Mouse (Mus musculus) neural tube, embryonic 14.5 days (tissue): ENCODE data around the gene Med25. TPM values are rescaled to one million over a fixed set of nuclear protein-coding genes. Genes with fewer than 3 reads are reported as not detected.

Experiments used
- ATAC-seq: fragments of 200-750 bp; cut with Nextera tagmentation; 2 replicates; pipeline ENCODE4 v1.8.0; 2017; ENCODE audit warnings: low read depth, mild to moderate bottlenecking, moderate TSS enrichment, moderate library complexity
- H3K27ac ChIP-seq: fragments of 300-500 bp; sonication (generic); 2 replicates; pipeline ENCODE4 v1.5.1; 2014; ENCODE audit warnings: low read depth, mild to moderate bottlenecking, control low read depth, low read length, moderate library complexity, mixed read lengths
- H3K27me3 ChIP-seq: fragments of 300-500 bp; sonication (generic); 2 replicates; pipeline ENCODE4 v1.6.1; 2014; ENCODE audit warnings: low read length; ENCODE audit not compliant: control insufficient read depth, insufficient read depth
- H3K36me3 ChIP-seq: fragments of 300-500 bp; sonication (generic); 2 replicates; pipeline ENCODE4 v1.6.1; 2014; ENCODE audit warnings: low read length, mixed read lengths; ENCODE audit not compliant: control insufficient read depth, insufficient read depth
- H3K4me1 ChIP-seq: fragments of 300-500 bp; sonication (generic); 2 replicates; pipeline ENCODE4 v1.6.1; 2014; ENCODE audit warnings: low read length; ENCODE audit not compliant: control insufficient read depth, insufficient read depth
- H3K4me2 ChIP-seq: fragments of 300-500 bp; sonication (generic); 2 replicates; pipeline ENCODE4 v1.6.1; 2014; ENCODE audit warnings: mild to moderate bottlenecking, low read depth, low read length, control low read depth
- H3K4me3 ChIP-seq: fragments of 300-500 bp; sonication (generic); 2 replicates; pipeline ENCODE4 v1.5.1; 2014; ENCODE audit warnings: low read depth, low read length, control low read depth, mixed read lengths
- H3K9ac ChIP-seq: fragments of 300-500 bp; sonication (generic); replicated peaks from 2 replicates; pipeline ENCODE4 v1.6.1; 2014; ENCODE audit warnings: low read depth, mild to moderate bottlenecking, control low read depth, low read length, mixed read lengths
- H3K9me3 ChIP-seq: fragments of 300-500 bp; sonication (generic); 2 replicates; pipeline ENCODE4 v1.6.1; 2016; ENCODE audit warnings: low read length; ENCODE audit not compliant: control insufficient read depth
- WGBS: fragments of 180-500 bp; shearing (Covaris S2); extraction: QIAGEN DNeasy Blood & Tissue Kit; methylation state at CpG from one replicate; pipeline ENCODE4 v1.1.7; 2014; 5-methylcytosine and 5-hydroxymethylcytosine counted together
- polyA plus RNA-seq: library from polyadenylated mRNA; unstranded; fragments of >200 nt; fragmentation: Nextera tagmentation; extraction: Ambion mirVana; gene quantifications from 2 replicates; pipeline ENCODE4 v1.2.1, GENCODE M21; 2014

The Med25 gene
- 85.7 and 91.1 TPM in 2 replicates for polyA plus RNA-seq

- no peaks in the 10 kb centered on the region for H3K9me3 ChIP-seq
- peak within 1 kb of the TSS; percentile 97 for H3K27ac ChIP-seq
- peaks cover 39% of the 10 kb centered on the region for H3K4me1 ChIP-seq
- under 1% methylated on average over 56 of the region's 56 CpGs for WGBS
- H3K36me3 ChIP-seq: peaks cover 5% of the 10 kb centered on the region; the same call in 1 of the 2 replicates
- peak within 1 kb of the TSS; percentile 83 for H3K4me2 ChIP-seq
- H3K9ac ChIP-seq: peak within 1 kb of the TSS; percentile 86
- ATAC-seq: peak; percentile 76
- H3K4me3 ChIP-seq: peak within 1 kb of the TSS; percentile 79
- H3K27me3 ChIP-seq: no peaks in the 10 kb centered on the region
Measured at GRCm38 (mm10) chr7:44892276-44892921, at the start of gene Med25. Med25 (minus strand) TSS chr7:44892712.

GRCm38 (mm10) chr7:44938680-44939079, 46.2 kb upstream of the Med25 start:
- Histone ChIP-seq H3K36me3 (no peaks in the 10 kb centered on the region), H3K27me3 (no peaks in the 10 kb centered on the region), H3K4me3 (no peak overlapping the region), H3K9me3 (no peaks in the 10 kb centered on the region), H3K4me1 (no peaks in the 10 kb centered on the region), H3K27ac (no peak overlapping the region), H3K4me2 (no peak overlapping the region), H3K9ac (no peak overlapping the region)
- ATAC-seq: no peak
- 95% methylated on average over 4 of the region's 4 CpGs for WGBS

GRCm38 (mm10) chr7:44929204-44930151, 37.0 kb upstream of the Med25 start, which contains the start of gene Ap2a1:
Ap2a1 (minus strand) TSS chr7:44929496.
- H3K9me3 ChIP-seq: no peaks in the 10 kb centered on the region
- H3K9ac ChIP-seq: peak within 1 kb of the TSS; percentile 90
- H3K4me3 ChIP-seq: peak within 1 kb of the TSS; percentile 80
- no peaks in the 10 kb centered on the region for H3K27me3 ChIP-seq
- 0 out of 2 replicates have a peak, but pooled peaks cover under 1% of the 10 kb centered on the region for H3K36me3 ChIP-seq
- H3K27ac ChIP-seq: peak within 1 kb of the TSS; percentile 84
- WGBS: under 1% methylated on average over 81 of the region's 84 CpGs
- peak; percentile 99 for ATAC-seq
- H3K4me1 ChIP-seq: peaks cover 17% of the 10 kb centered on the region
- peak within 1 kb of the TSS; percentile 67 for H3K4me2 ChIP-seq

GRCm38 (mm10) chr7:44928570-44928969, 36.1 kb upstream of the Med25 start:
- Histone ChIP-seq H3K27ac (no peak overlapping the region), H3K9ac (peak overlapping the region; percentile 90), H3K9me3 (no peaks in the 10 kb centered on the region), H3K27me3 (no peaks in the 10 kb centered on the region), H3K36me3 (peaks cover 5% of the 10 kb centered on the region; the same call in 1 of the 2 replicates), H3K4me2 (peak overlapping the region; percentile 67), H3K4me3 (peak overlapping the region; percentile 80), H3K4me1 (peaks cover 17% of the 10 kb centered on the region)
- 5% methylated on average over 1 of the region's 1 CpGs for WGBS
- ATAC-seq: no peak

- Histone ChIP-seq H3K27ac (no peak overlapping the region), H3K36me3 (peaks cover 10% of the 10 kb centered on the region), H3K4me3 (no peak overlapping the region), H3K4me1 (peaks cover 15% of the 10 kb centered on the region), H3K27me3 (no peaks in the 10 kb centered on the region), H3K9me3 (no peaks in the 10 kb centered on the region), H3K4me2 (no peak overlapping the region), H3K9ac (no peak overlapping the region)
- 71% methylated on average over 3 of the region's 3 CpGs for WGBS
- ATAC-seq: no peak
Measured at GRCm38 (mm10) chr7:44925468-44925867, 33.0 kb upstream of the Med25 start.

GRCm38 (mm10) chr7:44922530-44922929, 30.0 kb upstream of the Med25 start:
- no peaks in the 10 kb centered on the region for H3K9me3 ChIP-seq
- peaks cover 10% of the 10 kb centered on the region for H3K36me3 ChIP-seq
- H3K27ac ChIP-seq: no peak overlapping the region
- no peak overlapping the region for H3K9ac ChIP-seq
- no peak overlapping the region for H3K4me2 ChIP-seq
- H3K27me3 ChIP-seq: no peaks in the 10 kb centered on the region
- no peak overlapping the region for H3K4me3 ChIP-seq
- H3K4me1 ChIP-seq: no peaks in the 10 kb centered on the region
- ATAC-seq: no peak

GRCm38 (mm10) chr7:44919127-44919526, 26.6 kb upstream of the Med25 start:
- no peak for ATAC-seq
- Histone ChIP-seq H3K27ac (no peak overlapping the region), H3K27me3 (no peaks in the 10 kb centered on the region), H3K9me3 (no peaks in the 10 kb centered on the region), H3K36me3 (peaks cover 27% of the 10 kb centered on the region), H3K4me3 (no peak overlapping the region), H3K4me1 (no peaks in the 10 kb centered on the region), H3K4me2 (no peak overlapping the region), H3K9ac (no peak overlapping the region)
- 94% methylated on average over 5 of the region's 5 CpGs for WGBS

- Histone ChIP-seq H3K36me3 (peaks cover 34% of the 10 kb centered on the region), H3K27ac (no peak overlapping the region), H3K9ac (no peak overlapping the region), H3K4me2 (no peak overlapping the region), H3K4me3 (no peak overlapping the region), H3K27me3 (no peaks in the 10 kb centered on the region), H3K9me3 (no peaks in the 10 kb centered on the region), H3K4me1 (no peaks in the 10 kb centered on the region)
- ATAC-seq: no peak
- WGBS: 87% methylated on average over 3 of the region's 3 CpGs
Measured at GRCm38 (mm10) chr7:44918219-44918618, 25.7 kb upstream of the Med25 start.

GRCm38 (mm10) chr7:44916881-44917280, 24.4 kb upstream of the Med25 start:
- H3K9me3 ChIP-seq: no peaks in the 10 kb centered on the region
- no peak overlapping the region for H3K4me2 ChIP-seq
- H3K27ac ChIP-seq: no peak overlapping the region
- H3K4me1 ChIP-seq: no peaks in the 10 kb centered on the region
- H3K4me3 ChIP-seq: no peak overlapping the region
- 89% methylated on average over 4 of the region's 4 CpGs for WGBS
- no peaks in the 10 kb centered on the region for H3K27me3 ChIP-seq
- no peak overlapping the region for H3K9ac ChIP-seq
- peaks cover 29% of the 10 kb centered on the region for H3K36me3 ChIP-seq
- no peak for ATAC-seq
